Mouse (Mus musculus) testis, adult 2 months (tissue): ENCODE results near the gene Cnot1. TPM values are rescaled to one million over a fixed set of nuclear protein-coding genes. Genes with fewer than 3 reads are reported as not detected.
A peak's percentile ranks its signal among the peaks of the same experiment; 100 is the strongest.
"Not testable (repeated sequence)": the region's sequence is repeated elsewhere in the genome, so short reads cannot be mapped to it uniquely, and the experiment has no call there.

Experiments
- H3K27ac ChIP-seq: fragments of 200-500 bp; 2 replicates; pipeline ENCODE4 v1.5.1; 2012; ENCODE audit warnings: low read depth, low read length; ENCODE audit not compliant: control insufficient read depth, insufficient read depth
- H3K27me3 ChIP-seq: fragments of 200-500 bp; 2 replicates; pipeline ENCODE4 v1.6.1; 2012; ENCODE audit warnings: mild to moderate bottlenecking, low read length, moderate library complexity; ENCODE audit not compliant: control insufficient read depth, insufficient read depth
- H3K36me3 ChIP-seq: fragments of 200-500 bp; 2 replicates; pipeline ENCODE4 v1.6.1; 2012; ENCODE audit warnings: mild to moderate bottlenecking, low read length; ENCODE audit not compliant: control insufficient read depth, insufficient read depth
- H3K4me1 ChIP-seq: fragments of 200-500 bp; 2 replicates; pipeline ENCODE4 v1.6.1; 2012; ENCODE audit warnings: low read length; ENCODE audit not compliant: control insufficient read depth, insufficient read depth
- H3K4me3 ChIP-seq: fragments of 200-500 bp; 2 replicates; pipeline ENCODE4 v1.5.1; 2012; ENCODE audit warnings: low read depth, mild to moderate bottlenecking, low read length, moderate library complexity, mixed read lengths; ENCODE audit not compliant: control insufficient read depth
- CTCF ChIP-seq: fragments of 200-500 bp; IDR thresholded peaks from 2 replicates; pipeline ENCODE4 v1.5.1; 2012; ENCODE audit warnings: low read depth, mild to moderate bottlenecking, inconsistent platforms, low read length, moderate library complexity; ENCODE audit not compliant: control insufficient read depth, insufficient read depth, insufficient replicate concordance
- POLR2A ChIP-seq: fragments of 200-500 bp; IDR thresholded peaks from 2 replicates; pipeline ENCODE4 v1.6.1; 2012; ENCODE audit warnings: low read depth, mild to moderate bottlenecking, inconsistent platforms, low read length, moderate library complexity; ENCODE audit not compliant: control insufficient read depth
- polyA plus RNA-seq: library from polyadenylated mRNA; depleted of rRNA; stranded (reverse); fragments of >200 nt; gene quantifications from 2 replicates; pipeline ENCODE4 v1.2.3, GENCODE M21; 2012

The Cnot1 gene
- polyA plus RNA-seq, 1 experiment, result 236 TPM

DNA sequence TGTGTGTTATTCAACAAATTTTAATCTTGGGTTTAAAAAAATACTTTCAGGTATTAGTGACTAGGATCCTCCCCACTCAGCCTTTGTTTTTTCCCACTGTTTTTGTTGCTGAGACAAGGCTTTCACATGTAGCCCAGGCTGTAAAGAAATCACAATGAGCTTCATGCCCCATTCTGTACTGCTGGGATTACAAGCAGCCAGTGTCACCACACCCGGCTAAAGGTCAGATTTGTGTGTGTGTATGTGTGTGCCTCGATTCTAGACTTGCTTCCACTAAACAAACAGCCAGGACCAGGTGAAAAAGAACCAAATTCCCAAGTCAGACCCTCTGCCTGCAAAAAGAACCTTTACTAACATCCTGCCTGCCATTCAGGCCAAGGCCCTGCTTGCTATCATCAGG lies 1.8 kb downstream of the Cnot1 start:
- TF ChIP-seq CTCF, result no peak
- TF ChIP-seq POLR2A, result no peak
- H3K27ac ChIP-seq, result no peak overlapping the region
- no peaks in the 10 kb centered on the region for H3K27me3 ChIP-seq
- peak overlapping the region; percentile 92 for H3K4me3 ChIP-seq
- H3K36me3 ChIP-seq, result no peaks in the 10 kb centered on the region; the same call in 1 of the 2 replicates
- H3K4me1 ChIP-seq, result peaks cover 8% of the 10 kb centered on the region; the same call in 1 of the 2 replicates

DNA sequence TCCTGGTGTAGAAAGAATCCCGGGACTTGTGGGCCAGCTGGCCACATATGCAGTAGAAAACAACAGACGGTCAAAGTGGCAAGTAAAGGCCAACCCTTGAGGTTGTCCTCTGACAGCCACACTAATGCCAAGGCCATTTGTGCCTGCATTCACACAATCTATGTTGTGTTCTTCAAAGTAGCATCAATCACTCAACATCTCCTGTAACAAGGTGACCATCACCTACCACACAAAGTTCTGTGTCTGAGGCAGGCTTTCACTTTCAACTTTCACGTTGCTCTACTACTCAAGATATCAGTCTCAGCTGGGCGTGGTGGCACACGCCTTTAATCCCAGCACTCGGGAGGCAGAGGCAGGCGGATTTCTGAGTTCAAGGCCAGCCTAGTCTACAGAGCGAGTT lies 5.0 kb downstream of the Cnot1 start:
- TF ChIP-seq POLR2A (no peak), CTCF (no peak)
- Histone ChIP-seq H3K27ac (no peak overlapping the region), H3K27me3 (no peaks in the 10 kb centered on the region), H3K4me3 (no peak overlapping the region), H3K36me3 (no peaks in the 10 kb centered on the region), H3K4me1 (peaks cover 7% of the 10 kb centered on the region; the same call in 1 of the 2 replicates)

DNA sequence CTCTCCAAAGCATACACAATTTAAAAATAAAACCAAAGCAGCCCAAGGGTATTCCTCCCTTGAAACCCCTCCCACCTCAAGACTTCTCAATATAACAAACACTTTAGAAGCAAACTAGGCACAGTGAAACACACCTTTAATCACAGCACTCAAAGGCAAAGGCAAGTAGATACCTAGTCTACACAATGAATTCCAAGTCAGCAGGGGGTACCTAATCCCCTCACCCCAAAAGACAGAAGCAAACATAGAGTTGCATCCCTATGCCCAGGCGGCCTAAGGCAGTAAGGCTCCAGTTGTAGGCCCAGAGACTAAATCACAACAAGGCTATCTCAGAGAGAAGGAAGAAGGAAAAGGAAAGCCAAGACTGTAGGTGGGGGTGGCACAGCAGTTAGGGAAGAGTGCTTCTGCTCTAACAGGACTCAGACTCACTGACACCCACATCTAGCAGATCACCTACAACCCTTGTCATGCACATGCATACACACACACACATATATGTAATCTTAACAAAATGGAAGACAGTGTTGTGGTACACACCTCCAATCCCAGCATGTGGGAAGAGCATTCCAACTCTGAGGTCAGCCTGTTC lies 5.7 kb downstream of the Cnot1 start:
- H3K36me3 ChIP-seq, result no peaks in the 10 kb centered on the region
- H3K27ac ChIP-seq, result no peak overlapping the region
- no peak overlapping the region for H3K4me3 ChIP-seq
- peaks cover 7% of the 10 kb centered on the region; the same call in 1 of the 2 replicates for H3K4me1 ChIP-seq
- H3K27me3 ChIP-seq, result no peaks in the 10 kb centered on the region
- TF ChIP-seq POLR2A (no peak), CTCF (no peak)

DNA sequence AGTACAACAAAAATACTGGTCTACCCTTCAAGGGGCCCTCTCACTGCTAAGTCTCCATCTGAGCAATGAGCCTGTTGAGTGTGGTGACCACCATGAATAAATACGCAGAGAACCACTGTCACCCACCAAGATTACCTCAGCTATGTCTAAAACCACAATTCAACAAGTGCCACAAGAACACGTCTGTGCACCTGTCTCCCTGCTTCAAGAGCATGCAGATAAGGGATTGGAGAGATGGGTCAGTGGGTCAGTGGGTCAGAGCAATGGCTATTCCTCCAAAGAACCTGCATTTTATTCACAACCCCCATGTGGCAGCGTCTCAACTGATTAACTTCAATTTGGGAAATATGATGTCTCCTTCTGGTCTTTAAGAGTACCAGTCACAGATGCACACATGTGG lies 6.9 kb downstream of the Cnot1 start:
- Histone ChIP-seq H3K27me3 (no peaks in the 10 kb centered on the region), H3K4me1 (peaks cover 2% of the 10 kb centered on the region; the same call in 1 of the 2 replicates), H3K4me3 (no peak overlapping the region), H3K27ac (no peak overlapping the region), H3K36me3 (no peaks in the 10 kb centered on the region)
- TF ChIP-seq POLR2A, result no peak

DNA sequence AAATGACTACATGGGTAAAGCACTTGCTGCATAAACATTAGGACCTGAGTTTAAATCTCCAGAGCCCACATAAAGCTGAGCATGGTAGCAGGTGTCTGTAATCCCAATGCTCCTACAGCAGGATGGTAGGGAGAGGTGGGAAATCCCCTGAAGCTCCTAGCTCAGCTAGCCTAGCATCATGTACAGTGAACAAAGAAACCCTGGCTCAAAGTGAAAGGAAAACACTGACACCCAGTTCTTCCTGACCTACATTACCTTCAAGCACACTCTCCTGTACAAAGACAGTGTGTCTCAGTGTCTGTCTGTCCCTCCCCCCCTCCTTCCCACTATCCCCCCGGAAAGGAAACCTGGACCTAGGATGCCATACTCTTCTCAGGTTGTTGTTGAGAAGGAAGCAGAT lies 7.4 kb downstream of the Cnot1 start:
- Histone ChIP-seq H3K4me1 (peaks cover 2% of the 10 kb centered on the region; the same call in 1 of the 2 replicates), H3K4me3 (no peak overlapping the region), H3K27me3 (no peaks in the 10 kb centered on the region), H3K36me3 (no peaks in the 10 kb centered on the region), H3K27ac (no peak overlapping the region)
- TF ChIP-seq POLR2A, result no peak
- no peak for TF ChIP-seq CTCF

DNA sequence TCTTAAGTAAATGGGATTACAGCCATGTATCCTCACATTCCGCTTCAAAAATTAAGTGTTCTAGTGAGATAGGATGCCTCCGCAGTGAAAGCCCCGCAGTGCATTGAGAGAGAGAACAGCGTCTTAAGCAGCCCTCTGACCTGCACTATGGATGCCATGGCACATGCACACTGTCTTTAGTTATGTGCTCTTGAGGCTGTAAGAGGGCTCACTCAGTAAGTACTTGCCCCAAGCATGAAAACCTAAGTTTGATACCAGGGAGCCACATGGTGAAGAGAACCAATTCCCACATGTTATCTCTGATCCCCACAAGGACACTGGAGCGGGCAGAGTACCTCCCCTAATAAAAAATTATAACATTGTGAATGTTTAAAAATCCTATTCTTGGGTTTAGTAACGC lies 8.1 kb downstream of the Cnot1 start:
- H3K36me3 ChIP-seq, result no peaks in the 10 kb centered on the region
- no peaks in the 10 kb centered on the region for H3K27me3 ChIP-seq
- no peak overlapping the region for H3K4me3 ChIP-seq
- H3K4me1 ChIP-seq, result peaks cover 2% of the 10 kb centered on the region; the same call in 1 of the 2 replicates
- no peak overlapping the region for H3K27ac ChIP-seq
- TF ChIP-seq CTCF (no peak), POLR2A (no peak)

DNA sequence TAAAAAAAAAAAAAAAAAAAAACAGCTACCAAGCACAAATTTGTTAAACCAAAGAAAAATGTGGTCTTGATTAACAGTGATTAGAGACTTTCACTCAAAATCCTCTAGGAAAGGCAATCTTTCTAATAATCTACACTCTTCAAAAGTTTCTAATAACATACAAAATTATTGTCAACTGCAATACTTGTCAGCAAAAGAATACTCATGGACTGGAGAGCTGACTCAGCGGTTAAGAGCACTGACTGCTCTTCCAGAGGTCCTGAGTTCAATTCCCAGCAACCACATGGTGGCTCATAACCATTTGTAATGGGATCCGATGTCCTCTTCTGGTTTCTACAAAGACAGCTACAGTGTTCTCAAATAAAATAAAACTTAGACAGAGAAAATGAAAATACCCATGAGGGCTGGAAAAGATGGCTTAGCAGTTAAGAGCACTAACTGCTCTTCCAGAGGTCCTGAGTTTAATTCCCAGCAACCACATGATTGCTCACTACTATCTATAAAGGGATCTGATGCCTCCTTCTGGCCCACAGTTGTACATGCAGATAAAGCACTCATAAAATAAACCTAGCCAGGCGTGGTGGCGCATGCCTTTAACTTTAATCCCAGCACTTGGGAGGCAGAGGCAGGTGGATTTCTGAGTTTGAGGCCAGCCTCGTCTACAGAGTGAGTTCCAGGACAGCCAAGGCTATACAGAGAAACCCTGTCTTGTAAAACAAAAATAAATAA lies 11.8 kb downstream of the Cnot1 start:
- H3K27me3 ChIP-seq, H3K4me3 ChIP-seq, H3K36me3 ChIP-seq, H3K4me1 ChIP-seq, H3K27ac ChIP-seq: not testable (repeated sequence)

DNA sequence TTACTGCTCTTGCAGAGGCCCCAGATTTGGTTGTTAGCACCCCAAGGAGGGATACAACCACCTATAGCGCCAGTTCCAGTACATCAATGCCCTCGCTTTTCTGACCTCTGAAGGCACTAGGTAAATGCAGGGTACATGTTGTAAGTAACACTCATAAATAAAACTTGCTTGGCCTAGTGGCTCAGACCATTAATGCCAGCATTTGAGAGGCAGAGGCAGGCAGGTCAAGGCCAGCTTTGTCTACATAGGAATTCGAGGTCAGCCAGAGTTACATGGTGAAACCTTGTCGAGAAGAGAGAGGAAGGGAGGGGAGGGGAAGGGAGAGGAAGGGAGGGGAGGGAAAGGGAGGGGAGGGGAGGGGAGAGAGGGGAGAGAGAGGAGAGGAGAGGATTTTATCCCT lies 21.7 kb downstream of the Cnot1 start:
- no peak overlapping the region for H3K4me3 ChIP-seq
- TF ChIP-seq CTCF (no peak), POLR2A (no peak)
- no peak overlapping the region for H3K27ac ChIP-seq
- no peaks in the 10 kb centered on the region for H3K4me1 ChIP-seq
- H3K36me3 ChIP-seq, result peaks cover 2% of the 10 kb centered on the region
- no peaks in the 10 kb centered on the region for H3K27me3 ChIP-seq
